Mouse (Mus musculus) MEL (cell line): ENCODE measurements around the gene Gm4133. TPM values are rescaled to one million over a fixed set of nuclear protein-coding genes. Genes with fewer than 3 reads are reported as not detected.
"Not testable (repeated sequence)": the region's sequence is repeated elsewhere in the genome, so short reads cannot be mapped to it uniquely, and the experiment has no call there.

Experiments used
- DNase-seq: peaks from one replicate; pipeline ENCODE4 v3.0.0; 2011; ENCODE audit warnings: low read depth, low spot score
- H3K27ac ChIP-seq: 2 replicates; pipeline ENCODE4 v1.5.1; 2012; ENCODE audit warnings: low read depth, mild to moderate bottlenecking, control low read depth, low read length, moderate library complexity; ENCODE audit not compliant: control insufficient read depth
- H3K27me3 ChIP-seq, 2 experiments: fragments of 150-350 bp in 1 of 2; sonication (generic) in 1 of 2; 2 replicates each; pipeline ENCODE4 v1.6.1; 2012; ENCODE audit warnings: low read length in 2 of 2, mild to moderate bottlenecking in 2 of 2, improper control_type of control experiment in 1 of 2, moderate library complexity in 1 of 2; ENCODE audit not compliant: insufficient read depth in 2 of 2, control insufficient read depth in 1 of 2
- H3K36me3 ChIP-seq, 2 experiments: 2 replicates each; pipeline ENCODE4 v1.6.1; 2012 to 2014; ENCODE audit warnings: low read length in 2 of 2, improper control_type of control experiment in 1 of 2, inconsistent platforms in 1 of 2, mild to moderate bottlenecking in 1 of 2; ENCODE audit not compliant: insufficient read depth in 2 of 2, control insufficient read depth in 1 of 2
- H3K4me1 ChIP-seq, 2 experiments: fragments of 150-350 bp in 1 of 2; sonication (generic) in 1 of 2; 2 replicates each; pipeline ENCODE4 v1.6.1; 2012; ENCODE audit warnings: low read length in 2 of 2, improper control_type of control experiment in 1 of 2, mild to moderate bottlenecking in 1 of 2; ENCODE audit not compliant: insufficient read depth in 2 of 2, control insufficient read depth in 1 of 2
- H3K4me3 ChIP-seq, 2 experiments: fragments of 150-350 bp in 1 of 2; sonication (generic) in 1 of 2; 2 replicates each; pipeline ENCODE4 v1.5.1; 2012; ENCODE audit warnings: low read depth in 2 of 2, low read length in 2 of 2, mild to moderate bottlenecking in 2 of 2, moderate library complexity in 2 of 2, control low read depth in 1 of 2, improper control_type of control experiment in 1 of 2; ENCODE audit not compliant: control insufficient read depth in 1 of 2, insufficient read depth in 1 of 2
- H3K79me2 ChIP-seq: 2 replicates; pipeline ENCODE4 v1.6.1; 2012; ENCODE audit warnings: mild to moderate bottlenecking, low read length, moderate library complexity; ENCODE audit not compliant: control insufficient read depth, poor library complexity, insufficient read depth
- H3K9ac ChIP-seq: 2 replicates; pipeline ENCODE4 v1.6.1; 2012; ENCODE audit warnings: low read depth, mild to moderate bottlenecking, control low read depth, low read length, moderate library complexity; ENCODE audit not compliant: control insufficient read depth, poor library complexity, severe bottlenecking
- H3K9me3 ChIP-seq: fragments of 150-350 bp; sonication (generic); replicated peaks from 2 replicates; pipeline ENCODE4 v1.6.1; 2012; ENCODE audit warnings: mild to moderate bottlenecking, low read length, improper control_type of control experiment, moderate library complexity; ENCODE audit not compliant: insufficient read depth
- polyA plus RNA-seq, 2 experiments: library from polyadenylated mRNA; stranded (reverse) in 1 of 2; unstranded in 1 of 2; fragments of >175 nt in 1 of 2; fragments of >200 nt in 1 of 2; gene quantifications; 2 replicates each; pipeline versions ENCODE4 v1.2.1 to v1.2.4; 2012; ENCODE audit warnings: low replicate concordance in 2 of 2, low read depth in 1 of 2; ENCODE audit not compliant: insufficient read length in 2 of 2, insufficient read depth in 1 of 2, missing spikeins in 1 of 2
- total RNA-seq: library from RNA; depleted of rRNA; stranded (reverse); fragments of 300-350 nt; gene quantifications from 2 replicates; pipeline ENCODE4 v1.2.3, GENCODE M21; 2012; rRNA removed

Gm4133 gene
- not detected in 2 replicates for total RNA-seq
- not detected for polyA plus RNA-seq

GRCm38 (mm10) chr7:20333965-20334364 lies at the start of gene Gm4133:
Gene Gm4133 (minus strand): TSS chr7:20334065.
- not testable (repeated sequence) for H3K4me1 ChIP-seq, H3K9me3 ChIP-seq, H3K9ac ChIP-seq, H3K4me3 ChIP-seq, H3K27me3 ChIP-seq, H3K36me3 ChIP-seq, DNase-seq, H3K79me2 ChIP-seq, H3K27ac ChIP-seq

GRCm38 (mm10) chr7:20375310-20375709 lies 41.4 kb upstream of the Gm4133 start, which contains the start of gene Gm5728:
Gene Gm5728 (minus strand): TSS chr7:20375410.
- not testable (repeated sequence) for H3K27me3 ChIP-seq, H3K36me3 ChIP-seq, H3K27ac ChIP-seq, H3K9me3 ChIP-seq, DNase-seq, H3K79me2 ChIP-seq, H3K4me3 ChIP-seq, H3K4me1 ChIP-seq, H3K9ac ChIP-seq

Other genes with a start within 250 kb of the Gm4133 start
- gene Vmn1r91, start 234.4 kb downstream of the Gm4133 start, total RNA-seq: not detected in 2 replicates
- gene Vmn1r91, start 234.4 kb downstream of the Gm4133 start, polyA plus RNA-seq: not detected
- not detected in 2 replicates for gene Gm16442, start 211.5 kb downstream of the Gm4133 start, total RNA-seq
- not detected for gene Gm16442, start 211.5 kb downstream of the Gm4133 start, polyA plus RNA-seq
- not detected in 2 replicates for gene Vmn1r93, start 195.0 kb downstream of the Gm4133 start, total RNA-seq
- gene Vmn1r93, start 195.0 kb downstream of the Gm4133 start, polyA plus RNA-seq: not detected
- gene Vmn1r94, start 165.7 kb downstream of the Gm4133 start, total RNA-seq: not detected in 2 replicates
- gene Vmn1r94, start 165.7 kb downstream of the Gm4133 start, polyA plus RNA-seq: not detected
- not detected in 2 replicates for gene Vmn1r95, start 140.4 kb downstream of the Gm4133 start, total RNA-seq
- gene Vmn1r95, start 140.4 kb downstream of the Gm4133 start, polyA plus RNA-seq: not detected
- not detected in 2 replicates for gene Gm6164, start 128.5 kb downstream of the Gm4133 start, total RNA-seq
- not detected for gene Gm6164, start 128.5 kb downstream of the Gm4133 start, polyA plus RNA-seq
- gene Gm4498, start 100.2 kb downstream of the Gm4133 start, total RNA-seq: not detected in 2 replicates
- not detected for gene Gm4498, start 100.2 kb downstream of the Gm4133 start, polyA plus RNA-seq
- not detected in 2 replicates for gene Gm5890, start 71.2 kb downstream of the Gm4133 start, total RNA-seq
- gene Gm5890, start 71.2 kb downstream of the Gm4133 start, polyA plus RNA-seq: not detected
- not detected in 2 replicates for gene Gm5728, start 41.3 kb upstream of the Gm4133 start, total RNA-seq
- gene Gm5728, start 41.3 kb upstream of the Gm4133 start, polyA plus RNA-seq: not detected
- gene Vmn1r100, start 83.9 kb upstream of the Gm4133 start, total RNA-seq: not detected in 2 replicates
- not detected for gene Vmn1r100, start 83.9 kb upstream of the Gm4133 start, polyA plus RNA-seq
- gene Vmn1r101, start 108.5 kb upstream of the Gm4133 start, total RNA-seq: not detected in 2 replicates
- gene Vmn1r101, start 108.5 kb upstream of the Gm4133 start, polyA plus RNA-seq: not detected
- not detected in 2 replicates for gene Gm10670, start 140.9 kb upstream of the Gm4133 start, total RNA-seq
- not detected for gene Gm10670, start 140.9 kb upstream of the Gm4133 start, polyA plus RNA-seq
- gene Vmn1r103, start 176.5 kb upstream of the Gm4133 start, total RNA-seq: not detected in 2 replicates
- not detected for gene Vmn1r103, start 176.5 kb upstream of the Gm4133 start, polyA plus RNA-seq
- not detected in 2 replicates for gene Vmn1r104, start 199.8 kb upstream of the Gm4133 start, total RNA-seq
- not detected for gene Vmn1r104, start 199.8 kb upstream of the Gm4133 start, polyA plus RNA-seq
- gene Gm5726, start 211.7 kb upstream of the Gm4133 start, total RNA-seq: not detected in 2 replicates
- not detected for gene Gm5726, start 211.7 kb upstream of the Gm4133 start, polyA plus RNA-seq
- gene Gm4141, start 242.2 kb upstream of the Gm4133 start, total RNA-seq: not detected in 2 replicates
- not detected for gene Gm4141, start 242.2 kb upstream of the Gm4133 start, polyA plus RNA-seq